Mouse (Mus musculus): ENCODE measurements around the gene Trp53i13. TPM values are rescaled to one million over a fixed set of nuclear protein-coding genes. Genes with fewer than 3 reads are reported as not detected.
"Not testable (repeated sequence)": the region's sequence is repeated elsewhere in the genome, so short reads cannot be mapped to it uniquely, and the experiment has no call there.

Gene Trp53i13
- 20.1 and 20.4 TPM in 2 replicates for polyA plus RNA-seq (2012; rRNA removed)

DNA sequence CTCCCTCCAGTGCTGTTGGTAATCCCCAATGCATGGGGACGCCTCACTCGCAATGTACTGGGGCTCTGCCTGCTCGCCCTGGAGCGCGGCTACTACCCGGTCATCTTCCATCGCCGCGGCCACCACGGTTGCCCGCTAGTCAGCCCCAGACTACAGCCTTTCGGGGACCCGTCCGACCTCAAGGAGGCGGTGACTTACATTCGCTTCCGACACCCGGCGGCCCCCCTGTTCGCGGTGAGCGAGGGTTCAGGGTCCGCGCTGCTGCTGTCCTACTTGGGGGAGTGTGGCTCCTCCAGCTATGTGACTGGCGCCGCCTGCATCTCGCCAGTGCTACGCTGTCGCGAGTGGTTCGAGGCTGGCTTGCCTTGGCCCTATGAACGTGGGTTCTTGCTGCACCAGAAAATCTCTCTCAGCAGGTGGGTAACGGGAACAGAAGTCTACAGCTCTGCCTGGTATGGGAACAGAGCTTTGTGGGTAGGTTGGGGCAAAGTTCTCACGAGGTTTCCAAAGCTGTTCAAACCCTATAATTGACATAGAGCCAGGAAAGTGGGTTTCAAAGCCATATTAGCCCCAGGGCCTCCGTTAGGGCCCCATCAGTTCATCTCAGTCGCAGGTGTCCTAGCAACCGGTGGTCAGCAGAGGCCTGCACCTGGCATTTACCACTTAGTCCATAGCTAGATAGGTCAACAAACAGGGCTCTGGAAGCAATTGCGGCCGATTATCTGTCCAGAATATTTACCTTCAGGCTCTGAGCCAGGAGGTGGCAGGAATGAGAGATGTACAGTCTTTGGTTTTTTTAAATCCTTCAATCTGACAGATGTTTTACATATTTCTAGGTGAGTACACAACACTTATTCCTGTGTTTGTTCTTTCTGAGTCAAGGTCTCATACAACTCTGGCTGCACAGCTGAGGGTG, at the start of gene Trp53i13:
Gene Trp53i13, minus strand, starts transcription at position 344 of the 916 bp plus-strand sequence.
- DNase-seq (ENCODE audit: low read depth), result no peak

DNA sequence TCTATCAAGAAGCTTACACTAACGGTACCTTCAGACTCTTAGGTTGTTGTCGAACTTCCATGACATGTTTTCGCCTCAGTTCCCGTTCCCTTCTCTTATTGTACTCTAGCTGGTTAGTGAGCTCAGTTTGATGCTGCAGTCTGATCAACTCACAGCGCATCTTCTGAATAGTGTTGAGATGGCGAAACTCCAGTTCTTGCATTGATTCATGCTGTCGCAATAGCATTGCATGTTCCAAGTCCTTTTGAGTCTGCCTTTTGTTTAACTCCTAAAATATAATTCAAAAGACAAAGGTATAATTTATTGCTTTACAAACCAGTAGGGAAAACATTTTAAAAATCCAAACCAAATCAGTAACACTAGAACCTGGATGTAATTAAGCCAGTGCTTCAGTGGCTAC, 29.5 kb upstream of the Trp53i13 start:
- DNase-seq (ENCODE audit: low read depth), result peak; percentile 41

DNA sequence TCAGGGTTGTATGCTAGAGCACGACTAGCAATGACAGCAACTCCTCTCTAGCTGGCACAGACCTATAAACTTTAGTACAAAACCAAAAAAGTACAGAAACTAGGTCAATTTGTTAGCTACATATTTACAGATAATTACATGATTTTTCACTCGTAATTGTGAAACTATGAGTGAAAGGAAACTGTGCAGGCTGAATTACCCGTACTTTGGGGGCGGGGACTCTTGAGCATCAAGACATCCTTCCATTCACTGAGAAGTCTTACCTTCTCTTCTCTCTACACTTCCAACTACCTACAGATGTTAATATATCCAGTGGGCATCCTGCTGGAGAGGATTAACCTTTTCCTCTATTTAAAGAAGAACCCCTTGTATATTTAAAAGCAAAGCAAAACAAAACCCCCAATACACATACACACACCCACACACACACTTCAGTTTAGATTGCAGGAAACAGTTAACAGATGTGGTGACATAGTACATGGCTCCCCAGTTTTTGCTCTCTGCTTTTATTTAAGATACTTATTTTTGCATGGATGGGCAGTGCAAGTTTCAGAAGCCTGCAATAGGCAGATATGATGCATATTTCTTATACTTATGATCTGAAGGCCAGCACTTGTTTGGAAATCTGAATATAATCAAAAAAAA, 16.5 kb upstream of the Trp53i13 start:
- no peak for DNase-seq (ENCODE audit: low read depth)

DNA sequence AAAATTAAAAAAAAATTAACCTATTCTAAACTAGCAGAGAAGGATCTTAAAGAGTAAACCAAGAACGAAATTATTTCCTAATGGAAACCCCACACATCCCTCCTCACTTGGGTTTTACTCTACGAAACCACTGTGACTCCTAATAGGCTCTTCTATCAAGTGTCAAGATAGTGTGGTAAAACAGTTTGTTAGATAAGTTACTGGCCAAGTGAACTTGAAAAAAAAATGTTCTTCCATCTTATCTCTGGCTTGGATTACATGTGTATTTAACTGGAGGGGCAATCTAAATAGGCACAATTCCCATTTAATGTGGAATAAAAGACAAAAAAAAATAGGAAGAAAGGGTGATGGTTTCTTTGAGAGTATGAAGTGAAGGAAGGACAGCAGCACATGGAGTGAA, 15.1 kb upstream of the Trp53i13 start:
- DNase-seq (ENCODE audit: low read depth), result no peak

DNA sequence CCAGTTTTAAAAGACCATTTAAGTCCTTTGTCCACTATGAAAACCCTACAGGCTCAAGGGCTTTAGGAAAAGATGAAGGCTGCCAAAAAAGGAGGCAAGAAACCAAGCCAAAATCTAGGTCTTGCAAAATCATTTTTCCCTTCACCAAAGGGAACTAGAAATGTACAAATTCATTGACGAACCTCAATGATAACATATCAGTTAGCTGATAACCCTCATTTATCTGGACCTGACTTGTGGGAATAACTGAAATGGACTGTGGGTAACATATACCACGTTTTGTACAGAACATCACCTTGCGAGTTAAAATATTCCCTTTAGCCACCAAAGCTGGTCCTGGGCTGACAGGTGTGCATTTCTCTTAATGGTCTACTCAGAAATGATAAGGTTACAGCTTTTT, 13.9 kb upstream of the Trp53i13 start:
- DNase-seq (ENCODE audit: low read depth), result no peak

DNA sequence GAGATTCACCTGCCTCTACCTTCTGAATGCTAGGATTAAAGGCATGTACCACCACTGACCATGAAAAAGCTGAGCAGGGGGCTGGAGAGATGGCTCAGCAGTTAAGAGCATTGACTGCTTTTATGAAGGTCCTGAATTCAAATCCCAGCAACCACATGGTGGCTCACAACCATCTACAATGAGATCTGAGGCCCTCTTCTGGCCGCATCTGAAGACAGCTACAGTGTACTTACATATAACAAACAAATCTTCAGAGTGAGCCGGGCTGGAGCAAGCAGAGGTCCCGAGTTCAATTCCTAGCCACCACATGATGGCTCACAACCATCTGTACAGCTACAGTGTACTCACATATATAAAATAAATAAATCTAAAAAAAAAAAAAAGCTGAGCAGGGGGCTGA, 12.6 kb upstream of the Trp53i13 start:
- not testable (repeated sequence) for DNase-seq (ENCODE audit: low read depth)

DNA sequence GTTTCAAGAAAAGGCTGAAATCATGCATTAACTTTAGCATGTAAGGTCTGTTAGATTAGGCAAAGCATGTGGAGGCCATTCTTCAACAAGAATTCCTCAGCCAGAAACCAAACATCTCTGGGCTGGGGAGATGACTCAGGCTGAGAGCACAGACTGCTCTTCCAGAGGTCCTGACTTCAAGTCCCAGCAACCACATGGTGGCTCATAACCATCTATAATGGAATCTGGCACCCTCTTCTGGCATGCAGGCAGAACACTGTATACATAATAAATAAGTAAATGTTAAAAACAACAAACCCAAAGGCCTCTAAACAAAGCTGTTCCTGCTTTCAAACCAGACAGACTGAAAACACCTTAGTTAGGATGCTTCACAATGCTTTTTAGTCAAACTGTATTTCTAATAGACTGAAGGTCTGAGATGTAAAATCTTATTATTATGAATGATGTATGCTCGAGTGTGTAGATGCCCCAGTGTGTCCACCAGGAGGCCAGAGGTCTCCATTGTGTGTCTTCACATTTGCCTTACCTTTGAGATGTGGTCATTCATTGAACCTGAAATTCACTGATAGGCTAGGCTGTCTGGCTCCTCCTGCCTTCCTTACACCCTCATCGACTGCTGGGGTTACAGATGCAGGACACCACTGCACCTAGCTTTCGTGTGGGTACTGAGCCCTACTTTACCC, 10.2 kb upstream of the Trp53i13 start:
- no peak for DNase-seq (ENCODE audit: low read depth)

DNA sequence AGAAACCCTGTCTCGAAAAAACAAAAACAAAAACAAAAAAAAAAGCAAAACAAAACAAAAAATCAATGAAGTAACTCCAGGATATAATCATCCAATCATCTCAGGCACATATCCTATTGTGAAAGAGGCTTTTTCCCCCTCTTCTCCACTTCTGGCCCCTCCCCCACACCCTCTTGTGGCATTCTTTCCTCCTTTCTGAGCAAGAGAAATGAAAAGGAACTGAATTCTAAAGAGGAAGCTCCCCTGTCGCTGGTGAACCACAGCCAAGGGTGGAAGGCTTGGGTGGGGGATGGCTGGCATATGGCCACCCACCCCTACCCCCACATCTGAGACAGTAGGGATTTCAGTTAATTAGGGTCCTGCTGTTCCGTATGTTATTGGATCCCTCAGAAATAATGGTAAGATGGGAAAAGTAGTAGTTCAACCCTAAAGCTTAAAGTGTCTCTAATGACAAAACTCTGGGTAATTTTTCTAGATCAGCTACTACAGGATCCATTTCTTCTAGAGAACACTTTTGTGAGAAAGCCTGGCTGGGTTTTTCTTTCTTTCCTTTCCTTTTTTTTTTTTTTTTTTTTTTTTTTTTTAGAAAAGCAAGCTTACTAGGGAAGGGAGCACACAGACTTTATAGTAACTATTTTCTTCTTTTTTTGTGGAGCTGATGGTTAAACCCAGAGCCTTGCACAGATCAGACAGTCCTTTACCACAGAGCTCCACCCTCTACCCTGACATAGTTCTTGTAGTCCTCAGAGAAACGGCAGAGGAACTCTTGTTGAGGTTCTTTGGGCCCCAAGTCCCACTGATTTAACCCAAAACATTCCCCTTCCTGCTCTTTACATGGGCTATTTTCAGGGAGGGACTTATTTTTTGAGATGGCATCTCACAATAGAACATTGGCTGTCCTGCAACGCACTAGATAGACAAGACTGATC, 5.1 kb upstream of the Trp53i13 start:
- DNase-seq (ENCODE audit: low read depth), result no peak

DNA sequence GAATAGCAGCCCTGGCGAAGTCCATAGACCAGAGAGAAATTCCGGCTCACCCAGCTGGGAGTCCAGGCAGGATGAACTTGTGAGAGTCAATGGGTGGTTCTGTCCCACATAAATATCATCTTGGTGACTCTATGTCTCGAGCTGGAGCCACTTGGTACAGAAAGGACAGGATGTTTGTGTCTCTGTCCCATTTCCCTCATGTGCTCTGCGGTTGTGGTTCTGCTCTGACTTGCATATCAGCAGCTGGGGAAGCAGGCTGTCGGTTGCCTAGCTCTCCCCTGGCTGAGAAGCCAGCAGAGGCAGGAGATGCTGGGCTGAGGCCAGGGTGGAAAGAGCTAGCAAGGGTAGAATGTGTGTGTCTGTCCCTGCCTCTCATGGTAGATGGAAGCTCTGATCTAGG, 3.3 kb upstream of the Trp53i13 start, which contains the start of gene Gm10392:
Gene Gm10392, minus strand, starts transcription at position 156 of the 400 bp plus-strand sequence.
- DNase-seq (ENCODE audit: low read depth), result no peak

DNA sequence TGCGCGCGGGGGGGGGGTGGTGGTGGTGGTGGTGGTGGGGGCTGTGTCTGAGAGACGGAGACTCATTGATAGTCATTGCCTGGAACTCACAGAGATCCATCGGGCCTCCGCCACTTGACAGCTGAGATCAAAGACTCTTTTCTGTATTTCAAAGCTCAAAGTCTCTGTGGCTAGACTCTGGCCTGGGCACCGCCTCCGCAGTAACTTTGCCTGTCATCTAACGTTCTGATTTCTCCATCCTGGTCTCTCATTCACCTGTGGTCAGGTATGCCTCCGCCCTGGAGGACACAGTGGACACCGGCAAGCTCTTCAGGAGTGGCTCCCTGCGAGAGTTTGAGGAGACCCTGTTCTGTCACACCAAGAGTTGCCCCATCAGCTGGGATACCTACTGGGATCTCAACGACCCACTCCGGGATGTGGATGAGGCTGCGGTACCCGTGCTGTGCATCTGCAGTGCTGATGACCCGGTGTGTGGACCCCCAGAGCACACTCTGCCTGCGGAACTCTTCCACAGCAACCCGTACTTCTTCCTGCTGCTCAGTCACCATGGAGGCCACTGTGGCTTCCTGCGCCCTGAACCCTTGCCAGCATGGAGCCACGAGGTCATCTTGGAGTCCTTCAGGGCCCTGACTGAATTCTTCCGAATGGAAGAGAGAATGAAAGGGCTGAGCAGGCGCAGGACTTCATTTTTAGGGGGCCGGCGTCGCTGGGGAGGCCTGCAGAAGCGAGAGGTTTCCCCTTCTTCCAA, 2.4 kb upstream of the Trp53i13 start:
- DNase-seq (ENCODE audit: low read depth), result no peak

DNA sequence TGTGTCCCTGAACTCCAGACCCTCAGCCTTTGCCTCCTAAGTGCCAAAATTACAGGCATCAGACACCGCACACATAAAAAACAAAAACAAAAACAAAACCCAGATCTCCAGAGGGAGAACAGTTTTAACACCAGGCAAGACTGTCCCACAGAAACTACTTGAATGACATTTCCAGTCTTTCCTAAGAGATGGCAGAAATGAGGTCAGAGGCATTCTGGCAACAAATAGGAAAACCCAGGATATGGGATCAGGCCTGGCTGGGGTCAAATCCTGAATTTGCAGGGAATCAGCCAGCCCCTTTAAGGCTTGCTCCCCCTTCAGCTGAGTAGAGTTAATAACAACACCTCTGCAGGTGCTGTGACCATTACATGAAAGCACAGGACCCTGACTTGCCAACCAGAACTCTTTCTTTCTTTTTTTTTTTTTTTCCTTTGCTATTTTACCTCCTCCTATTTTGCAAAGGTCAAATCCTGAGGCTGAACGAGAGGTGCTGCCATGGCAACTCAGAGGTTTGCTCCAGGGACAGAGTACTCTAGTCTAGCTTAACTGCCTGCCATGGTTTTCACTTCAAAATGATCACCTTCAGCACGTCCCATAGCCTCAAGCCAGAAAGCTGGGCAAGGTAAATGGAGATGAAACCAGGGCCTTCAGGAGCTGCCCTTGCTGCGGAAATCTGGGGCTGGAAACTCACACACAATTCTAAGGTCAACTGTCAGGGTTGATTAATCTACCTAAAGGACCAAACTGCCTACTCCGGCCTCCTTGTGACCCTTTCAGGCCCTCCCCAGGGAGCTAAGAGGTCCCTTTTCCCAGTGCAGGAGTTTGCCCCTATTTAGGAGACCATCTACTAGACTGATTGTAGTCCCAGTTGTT, 1.0 kb upstream of the Trp53i13 start:
- no peak for DNase-seq (ENCODE audit: low read depth)

DNA sequence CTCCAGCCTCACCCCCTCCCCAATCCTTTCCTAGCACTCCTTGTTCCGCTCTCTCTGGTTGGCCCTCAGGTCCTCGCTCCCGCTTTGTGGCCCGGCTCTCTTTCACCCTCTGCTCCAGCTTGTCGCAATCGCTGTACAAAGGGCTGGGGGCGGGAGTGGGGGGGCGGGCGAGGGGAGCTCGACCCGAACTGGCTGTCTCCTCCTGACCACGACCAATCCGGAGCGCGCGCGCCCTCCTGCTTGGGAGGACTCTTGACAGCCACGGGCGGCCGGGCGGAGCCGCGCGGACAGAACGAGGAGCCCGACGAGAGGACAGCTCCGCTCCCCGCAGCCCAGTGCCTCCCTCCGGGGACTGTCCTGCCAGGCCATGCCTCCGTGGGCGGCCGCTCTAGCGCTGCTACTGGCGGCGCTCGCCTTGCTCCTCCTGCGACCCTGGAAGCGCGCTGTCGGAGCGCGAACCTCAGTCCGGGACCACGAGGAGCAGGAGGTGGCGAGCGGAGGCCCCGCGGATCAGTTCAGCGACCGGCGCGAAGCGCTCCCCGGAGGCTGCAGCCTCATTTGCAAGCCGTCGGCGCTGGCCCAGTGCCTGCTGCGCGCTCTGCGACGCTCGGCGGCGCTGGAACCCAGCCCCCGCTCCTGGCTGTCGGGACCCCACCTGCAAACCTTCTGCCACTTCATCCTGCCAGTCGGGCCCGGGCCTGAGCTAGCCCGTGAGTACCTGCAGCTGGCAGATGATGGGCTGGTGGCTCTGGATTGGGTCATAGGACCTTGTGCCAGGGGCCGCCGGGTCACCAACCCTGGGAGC, 746 bp downstream of the Trp53i13 start, which contains the start of gene Abhd15:
Gene Abhd15, plus strand, starts transcription at position 290 of the 805 bp plus-strand sequence.
- no peak for DNase-seq (ENCODE audit: low read depth)

DNA sequence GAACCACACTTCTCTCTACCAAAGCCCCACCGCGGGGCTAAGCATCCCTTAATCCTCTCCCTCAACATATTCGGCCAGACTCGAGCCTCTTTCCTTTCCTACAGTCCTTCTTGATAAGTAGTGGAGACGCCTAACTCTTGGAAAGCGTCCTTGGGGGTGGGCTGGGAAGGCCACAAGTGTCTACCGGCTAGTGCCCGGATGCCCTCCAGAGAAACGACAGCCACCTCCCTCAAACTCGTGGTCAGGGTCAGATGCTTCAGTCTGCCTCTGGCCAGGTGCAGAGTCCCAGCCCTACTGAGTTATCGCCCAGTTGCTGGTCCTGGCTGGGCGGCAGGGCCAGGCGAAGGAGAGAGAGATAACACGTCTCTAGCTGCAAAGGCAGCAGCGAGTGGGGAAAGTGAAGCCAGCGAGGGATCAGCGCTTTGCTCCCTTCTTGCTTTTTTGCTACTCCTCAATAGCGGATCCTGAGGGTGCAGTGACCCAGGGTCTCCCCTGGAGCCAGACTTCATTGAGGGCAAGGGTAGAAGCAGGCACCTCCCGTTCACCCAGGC, 1.4 kb downstream of the Trp53i13 start:
- no peak for DNase-seq (ENCODE audit: low read depth)

DNA sequence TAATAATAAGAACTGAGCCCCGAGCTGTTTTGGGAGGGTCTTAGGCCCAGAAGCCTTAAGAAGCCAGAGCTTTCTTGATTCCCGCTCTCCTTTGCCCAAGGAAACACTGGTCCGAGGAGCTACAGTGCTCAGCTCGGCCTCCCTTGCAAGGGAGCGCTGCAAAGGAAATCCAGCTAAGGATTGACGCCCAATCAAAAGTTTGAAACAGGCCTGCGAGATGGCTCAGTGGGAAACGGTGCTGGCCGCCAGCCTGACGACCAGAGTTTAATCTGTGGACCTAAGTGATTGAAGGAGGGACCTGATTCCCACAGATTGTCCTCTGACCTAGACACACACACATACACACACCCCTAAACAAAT, 2.0 kb downstream of the Trp53i13 start:
- DNase-seq (ENCODE audit: low read depth), result no peak

DNA sequence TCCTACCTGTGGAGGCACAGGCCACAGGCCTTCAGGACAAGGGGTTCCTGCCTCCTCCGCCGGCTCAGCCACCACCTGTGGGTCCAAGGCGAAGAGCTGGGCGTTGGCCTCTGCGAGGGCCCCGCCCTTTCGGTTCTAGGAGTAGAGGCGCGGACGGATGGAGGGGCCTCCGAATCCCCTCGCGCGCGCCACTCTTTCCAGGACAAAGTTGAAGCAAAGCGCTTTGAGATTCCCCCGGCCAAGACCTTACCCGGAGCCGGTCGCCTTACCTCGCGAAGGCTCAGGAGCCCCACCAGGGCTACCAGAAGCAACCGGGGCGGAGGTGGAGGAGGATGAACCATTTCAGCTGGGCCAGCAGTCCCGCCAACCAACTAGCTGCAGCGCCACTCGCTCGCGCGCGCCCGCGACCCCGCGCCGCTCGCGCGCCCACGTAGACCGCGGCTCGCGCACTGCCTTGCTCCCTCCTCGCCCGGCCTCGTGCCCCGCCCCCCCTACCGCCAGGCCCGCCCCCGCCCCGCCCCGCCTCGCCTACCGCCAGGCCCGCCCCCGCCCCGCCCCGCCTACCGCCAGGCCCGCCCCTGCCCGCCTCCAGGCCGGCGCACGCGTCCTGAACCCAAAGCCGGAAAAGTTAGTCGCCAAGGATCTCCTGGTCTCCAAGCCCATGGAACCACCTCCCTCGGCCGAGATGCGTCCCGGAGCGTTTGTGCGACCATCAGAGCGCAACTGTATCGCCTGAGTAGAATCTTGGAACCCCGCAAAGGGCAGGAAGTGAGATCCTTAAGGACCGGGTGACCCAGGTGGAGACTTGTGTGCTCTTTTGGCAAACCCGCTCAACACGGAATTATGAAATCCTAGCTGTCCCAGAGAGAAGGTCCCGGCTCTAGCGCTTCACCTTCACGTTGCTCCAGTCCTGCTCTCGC, 2.6 kb downstream of the Trp53i13 start:
- no peak for DNase-seq (ENCODE audit: low read depth)

DNA sequence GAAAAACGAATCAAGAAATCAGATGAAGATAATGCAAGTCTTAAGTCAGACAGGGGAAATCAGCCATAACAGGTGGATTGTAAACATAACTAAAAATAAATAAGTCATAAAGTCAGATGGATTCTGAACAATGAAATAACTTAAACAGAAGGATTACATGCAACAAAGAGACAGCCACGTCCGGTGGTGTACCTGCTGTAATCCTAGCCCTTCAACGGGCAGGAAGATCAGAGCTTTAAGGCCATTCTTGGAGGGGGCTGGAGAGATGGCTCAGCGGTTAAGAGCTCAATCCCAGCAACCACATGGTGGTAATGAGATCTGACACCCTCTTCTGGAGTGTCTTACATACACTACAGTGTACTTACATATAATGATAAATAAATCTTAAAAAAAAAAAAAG, 4.4 kb downstream of the Trp53i13 start:
- no peak for DNase-seq (ENCODE audit: low read depth)
